Mouse (Mus musculus) testis, adult 2 months (tissue): Measurements from ENCODE around the gene Nr4a2. TPM values are rescaled to one million over a fixed set of nuclear protein-coding genes. Genes with fewer than 3 reads are reported as not detected.

Experiments
- H3K27ac ChIP-seq: fragments of 200-500 bp; 2 replicates; pipeline ENCODE4 v1.5.1; 2012; ENCODE audit warnings: low read depth, low read length; ENCODE audit not compliant: control insufficient read depth, insufficient read depth
- H3K27me3 ChIP-seq: fragments of 200-500 bp; 2 replicates; pipeline ENCODE4 v1.6.1; 2012; ENCODE audit warnings: mild to moderate bottlenecking, low read length, moderate library complexity; ENCODE audit not compliant: control insufficient read depth, insufficient read depth
- H3K36me3 ChIP-seq: fragments of 200-500 bp; 2 replicates; pipeline ENCODE4 v1.6.1; 2012; ENCODE audit warnings: mild to moderate bottlenecking, low read length; ENCODE audit not compliant: control insufficient read depth, insufficient read depth
- H3K4me1 ChIP-seq: fragments of 200-500 bp; 2 replicates; pipeline ENCODE4 v1.6.1; 2012; ENCODE audit warnings: low read length; ENCODE audit not compliant: control insufficient read depth, insufficient read depth
- H3K4me3 ChIP-seq: fragments of 200-500 bp; 2 replicates; pipeline ENCODE4 v1.5.1; 2012; ENCODE audit warnings: low read depth, mild to moderate bottlenecking, low read length, moderate library complexity, mixed read lengths; ENCODE audit not compliant: control insufficient read depth
- CTCF ChIP-seq: fragments of 200-500 bp; IDR thresholded peaks from 2 replicates; pipeline ENCODE4 v1.5.1; 2012; ENCODE audit warnings: low read depth, mild to moderate bottlenecking, inconsistent platforms, low read length, moderate library complexity; ENCODE audit not compliant: control insufficient read depth, insufficient read depth, insufficient replicate concordance
- POLR2A ChIP-seq: fragments of 200-500 bp; IDR thresholded peaks from 2 replicates; pipeline ENCODE4 v1.6.1; 2012; ENCODE audit warnings: low read depth, mild to moderate bottlenecking, inconsistent platforms, low read length, moderate library complexity; ENCODE audit not compliant: control insufficient read depth
- polyA plus RNA-seq: library from polyadenylated mRNA; depleted of rRNA; stranded (reverse); fragments of >200 nt; gene quantifications from 2 replicates; pipeline ENCODE4 v1.2.3, GENCODE M21; 2012

Nr4a2 gene
- polyA plus RNA-seq, 1 experiment: 0.44 TPM

GRCm38 (mm10) chr2:57111011-57111790, 12.6 kb downstream of the Nr4a2 start:
- H3K27me3 ChIP-seq: no peaks in the 10 kb centered on the region
- peaks cover 14% of the 10 kb centered on the region for H3K4me1 ChIP-seq
- no peaks in the 10 kb centered on the region for H3K36me3 ChIP-seq
- no peak overlapping the region for H3K27ac ChIP-seq
- H3K4me3 ChIP-seq: no peak overlapping the region
- TF ChIP-seq CTCF: no peak
- no peak for TF ChIP-seq POLR2A

GRCm38 (mm10) chr2:57110401-57110800, 13.4 kb downstream of the Nr4a2 start:
- no peak overlapping the region for H3K4me3 ChIP-seq
- peaks cover 7% of the 10 kb centered on the region for H3K4me1 ChIP-seq

DNA sequence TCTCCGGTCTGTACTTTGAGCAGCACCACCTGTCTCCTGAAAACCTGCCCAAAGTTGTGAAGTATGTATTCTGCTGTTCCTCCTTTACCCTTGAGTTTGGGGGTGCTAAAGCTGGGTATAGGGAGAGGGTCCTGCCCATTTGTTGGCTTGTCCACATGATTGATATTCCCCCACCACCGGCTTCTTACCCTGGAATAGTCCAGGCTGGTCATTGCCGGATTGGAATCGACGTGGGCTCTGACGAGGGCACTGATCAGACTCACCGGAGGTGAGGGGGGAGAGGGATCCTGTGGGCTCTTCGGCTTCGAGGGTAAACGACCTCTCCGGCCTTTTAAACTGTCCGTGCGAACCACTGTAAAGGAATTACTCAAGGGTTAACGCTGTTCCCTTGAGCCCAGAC, 13.9 kb downstream of the Nr4a2 start:
- H3K27ac ChIP-seq: no peak overlapping the region
- TF ChIP-seq POLR2A (no peak), CTCF (no peak)
- no peaks in the 10 kb centered on the region for H3K27me3 ChIP-seq
- peaks cover 4% of the 10 kb centered on the region for H3K4me1 ChIP-seq
- no peak overlapping the region for H3K4me3 ChIP-seq
- H3K36me3 ChIP-seq: no peaks in the 10 kb centered on the region

More at GRCm38 (mm10) chr2:57110401-57110800, 13.4 kb downstream of the Nr4a2 start:
- Histone ChIP-seq H3K27ac (no peak overlapping the region), H3K36me3 (no peaks in the 10 kb centered on the region), H3K27me3 (no peaks in the 10 kb centered on the region)
- TF ChIP-seq CTCF: no peak
- TF ChIP-seq POLR2A: no peak

DNA sequence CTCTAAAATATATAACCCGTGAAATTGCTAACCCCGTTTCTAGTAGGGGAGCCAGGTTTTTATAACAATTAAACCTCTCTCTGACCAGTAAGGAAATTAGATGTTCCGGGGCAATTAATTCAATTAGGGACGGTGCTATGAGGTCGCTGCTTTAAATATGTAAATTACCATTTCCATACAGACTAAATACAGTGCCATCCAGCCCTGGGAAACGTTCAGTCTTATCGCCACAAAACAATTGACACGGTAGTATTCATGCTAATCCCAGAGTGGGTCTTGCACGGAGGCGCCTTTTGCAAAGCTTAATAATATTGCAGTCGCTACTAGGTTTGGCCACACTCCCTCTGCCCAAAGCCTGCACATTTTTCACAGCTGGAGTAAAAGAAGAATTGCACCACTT, 14.5 kb downstream of the Nr4a2 start:
- no peak overlapping the region for H3K4me3 ChIP-seq
- no peak for TF ChIP-seq POLR2A
- no peak for TF ChIP-seq CTCF
- no peak overlapping the region for H3K27ac ChIP-seq
- peaks cover 5% of the 10 kb centered on the region for H3K4me1 ChIP-seq
- no peaks in the 10 kb centered on the region for H3K27me3 ChIP-seq
- no peaks in the 10 kb centered on the region for H3K36me3 ChIP-seq

GRCm38 (mm10) chr2:57108349-57108930, 15.4 kb downstream of the Nr4a2 start:
- H3K27me3 ChIP-seq: no peaks in the 10 kb centered on the region
- no peak overlapping the region for H3K4me3 ChIP-seq
- TF ChIP-seq POLR2A (no peak), CTCF (no peak)
- H3K27ac ChIP-seq: no peak overlapping the region
- peaks cover 5% of the 10 kb centered on the region for H3K4me1 ChIP-seq
- no peaks in the 10 kb centered on the region for H3K36me3 ChIP-seq

DNA sequence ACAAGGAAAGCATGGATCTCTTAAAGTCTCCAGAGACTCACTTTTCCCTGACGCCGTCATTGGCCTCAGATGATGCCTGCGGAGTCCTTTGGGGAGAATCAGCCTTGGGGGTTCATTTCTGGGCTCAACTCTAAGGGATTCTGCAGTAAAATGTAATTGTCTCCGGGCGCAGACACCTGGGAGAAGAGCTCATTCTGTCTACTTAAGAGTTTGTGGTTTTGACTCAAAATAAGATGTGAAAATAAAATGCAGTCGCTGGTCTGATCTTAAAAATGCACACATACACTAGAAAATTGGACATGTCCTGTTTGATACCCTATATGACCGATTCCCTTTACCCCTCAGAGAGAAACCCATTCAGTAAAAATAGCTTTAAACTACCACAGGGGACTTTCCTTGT, 18.4 kb downstream of the Nr4a2 start:
- Histone ChIP-seq H3K4me3 (no peak overlapping the region), H3K27me3 (no peaks in the 10 kb centered on the region), H3K4me1 (peaks cover 8% of the 10 kb centered on the region), H3K27ac (no peak overlapping the region), H3K36me3 (no peaks in the 10 kb centered on the region)
- TF ChIP-seq CTCF (no peak), POLR2A (no peak)

GRCm38 (mm10) chr2:57104731-57105130, 19.1 kb downstream of the Nr4a2 start:
- Histone ChIP-seq H3K27me3 (no peaks in the 10 kb centered on the region), H3K36me3 (no peaks in the 10 kb centered on the region), H3K4me3 (no peak overlapping the region), H3K27ac (no peak overlapping the region), H3K4me1 (peaks cover 8% of the 10 kb centered on the region)
- no peak for TF ChIP-seq CTCF
- no peak for TF ChIP-seq POLR2A
